Mouse (Mus musculus) brain, embryonic 18.5 days (tissue): Measurements from ENCODE around the gene Dapk2.
"Not testable (repeated sequence)": the region's sequence is repeated elsewhere in the genome, so short reads cannot be mapped to it uniquely, and the experiment has no call there.

Experiments
- DNase-seq: peaks from one replicate; pipeline ENCODE4 v3.0.0-alpha.2; 2012; ENCODE audit warnings: low read depth, low spot score

Gene Dapk2

DNA sequence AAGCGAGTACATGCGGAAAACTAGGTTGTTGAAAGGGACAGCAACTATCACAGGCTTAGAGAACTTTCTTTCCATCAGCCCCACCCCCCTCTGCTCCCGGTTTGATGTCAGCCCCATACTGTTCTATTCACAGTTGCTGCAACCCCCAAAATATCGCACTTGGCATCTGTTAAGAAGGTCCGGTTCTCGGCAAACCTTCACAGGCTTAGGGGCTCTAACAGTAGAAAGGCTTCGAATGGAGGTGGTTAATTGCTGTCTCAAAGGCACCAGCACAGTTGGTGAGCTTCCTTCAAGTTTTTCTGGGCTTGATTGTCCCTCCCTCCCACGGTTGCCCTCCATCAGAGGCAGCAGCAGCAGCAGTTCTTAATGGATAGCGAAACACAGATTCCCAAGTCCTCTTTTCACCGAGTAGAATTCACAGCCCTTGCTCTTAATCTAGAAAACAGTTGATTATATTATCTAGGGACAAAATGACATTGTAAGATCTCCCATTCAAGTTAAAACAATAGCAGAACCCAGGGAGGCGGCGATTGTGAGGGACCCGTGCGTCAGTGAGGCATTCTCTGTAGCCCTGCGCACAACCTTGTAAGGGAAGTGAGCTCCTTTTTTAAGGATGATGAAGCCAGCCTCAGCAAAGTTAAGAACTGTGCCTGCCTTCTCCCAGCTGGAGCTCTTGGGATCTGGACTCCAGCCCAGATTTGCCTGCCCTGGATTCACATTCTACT is 117.4 kb downstream of the Dapk2 start:
- no peak for DNase-seq

DNA sequence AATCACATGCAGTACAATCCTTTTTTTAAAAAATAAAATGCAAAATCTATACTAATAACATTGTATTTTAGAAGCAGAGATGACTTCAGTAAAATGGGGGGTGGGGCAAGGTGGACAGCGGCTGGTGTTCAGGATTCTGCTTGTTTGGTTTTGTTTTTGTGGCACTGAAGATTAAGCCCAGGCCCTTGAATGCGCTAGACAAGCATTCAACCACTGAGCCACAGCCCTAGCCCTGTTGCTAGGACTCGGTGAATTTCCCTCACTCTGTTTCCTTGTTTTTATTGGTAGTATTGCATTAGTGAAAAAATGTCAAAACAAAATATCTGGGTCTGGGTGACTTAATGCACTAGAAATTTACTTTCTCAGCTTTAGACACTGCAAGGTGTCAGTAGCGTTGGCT is 118.0 kb downstream of the Dapk2 start:
- DNase-seq, result no peak

DNA sequence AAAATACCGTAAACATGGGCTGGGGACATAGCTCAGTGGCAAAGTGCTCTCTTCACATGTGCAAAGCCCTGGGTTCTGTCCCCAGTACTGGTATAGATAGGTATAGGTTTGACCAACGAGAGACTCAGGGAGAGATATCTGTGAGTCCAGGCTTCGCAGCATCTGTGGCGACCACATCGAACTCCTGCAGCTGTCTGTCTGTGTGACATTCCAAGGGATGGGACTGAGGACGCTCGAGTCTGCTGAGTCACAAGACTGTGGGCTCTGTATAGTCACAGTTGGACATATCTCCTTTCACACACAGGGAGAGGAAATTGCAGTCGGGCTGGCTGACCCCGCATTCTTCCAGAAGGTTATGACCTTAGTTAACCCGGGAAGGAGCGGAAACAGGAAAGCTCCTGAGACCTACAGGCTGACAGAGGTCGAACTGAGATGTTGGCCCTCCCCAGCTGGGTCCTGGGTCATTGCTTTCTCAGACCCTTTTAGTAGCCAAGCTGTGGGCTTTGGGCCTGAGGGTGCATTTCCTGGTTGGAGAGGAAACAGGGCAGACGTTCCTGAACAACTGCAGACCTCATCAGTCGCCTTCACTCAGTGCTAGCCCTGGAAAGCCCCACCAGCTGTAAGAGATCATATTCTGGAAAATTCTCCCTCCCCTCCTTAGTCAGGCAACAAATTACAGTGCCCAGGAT is 118.8 kb downstream of the Dapk2 start:
- no peak for DNase-seq

DNA sequence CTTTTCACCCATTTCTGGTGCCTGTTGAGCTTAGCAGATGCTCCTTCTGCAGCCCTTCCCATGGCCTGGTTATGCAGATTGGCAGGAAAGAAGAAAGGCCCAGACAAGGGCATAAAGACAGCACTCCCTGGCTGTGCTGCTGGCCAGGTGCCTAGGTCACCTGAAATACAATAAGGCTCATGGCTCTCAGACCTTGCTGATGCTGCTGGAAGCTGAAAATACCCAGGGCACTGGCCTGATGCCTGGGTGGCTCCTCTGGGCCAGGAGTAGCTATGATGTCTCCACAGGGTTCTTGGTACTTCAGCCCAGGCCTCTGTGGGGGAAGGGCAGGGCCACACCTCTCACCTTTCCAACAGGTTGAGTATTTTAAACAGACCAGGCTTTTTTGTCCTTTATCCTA is 121.6 kb downstream of the Dapk2 start:
- no peak for DNase-seq

DNA sequence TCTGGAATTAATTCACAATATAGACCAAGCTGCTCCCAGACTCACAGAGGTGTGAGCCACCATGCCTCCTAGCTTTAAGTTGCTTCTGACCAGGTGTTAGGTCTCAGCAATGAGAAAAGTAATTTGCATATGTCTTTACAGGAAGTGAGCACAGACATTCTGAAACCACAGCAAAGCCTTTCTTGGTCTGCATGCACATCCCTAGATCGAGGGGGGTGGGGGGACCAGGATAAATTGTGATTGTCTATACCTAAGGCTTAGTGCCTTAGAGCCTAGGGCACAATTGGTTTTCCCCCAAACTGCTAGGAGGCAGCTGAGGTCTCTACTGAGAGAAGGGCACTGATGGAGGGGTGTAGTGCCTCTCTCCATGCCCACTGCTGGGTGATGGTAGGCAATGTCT is 122.5 kb downstream of the Dapk2 start:
- no peak for DNase-seq

DNA sequence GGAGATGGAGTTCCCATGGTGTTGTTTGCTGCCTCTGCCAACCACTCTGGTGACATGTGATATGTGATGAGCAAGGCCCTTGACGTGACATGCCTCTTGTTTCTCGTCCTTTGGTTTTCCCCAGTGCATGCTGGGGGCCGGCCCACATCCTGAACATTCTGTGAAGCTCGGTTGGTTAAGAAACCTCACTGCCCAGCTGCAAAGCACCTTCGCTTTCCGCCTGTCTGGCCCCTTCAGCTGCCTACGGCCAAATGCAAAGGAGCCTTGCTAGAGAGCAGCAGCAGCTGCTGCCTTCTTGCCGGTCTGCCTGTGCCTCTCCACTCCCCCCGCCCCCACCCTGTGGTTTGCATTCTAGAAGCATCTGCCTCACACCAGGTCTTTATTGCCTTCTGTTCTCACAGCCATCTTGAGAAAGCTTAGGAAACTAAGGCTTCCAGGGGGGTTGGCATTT is 123.5 kb downstream of the Dapk2 start:
- DNase-seq, result no peak

DNA sequence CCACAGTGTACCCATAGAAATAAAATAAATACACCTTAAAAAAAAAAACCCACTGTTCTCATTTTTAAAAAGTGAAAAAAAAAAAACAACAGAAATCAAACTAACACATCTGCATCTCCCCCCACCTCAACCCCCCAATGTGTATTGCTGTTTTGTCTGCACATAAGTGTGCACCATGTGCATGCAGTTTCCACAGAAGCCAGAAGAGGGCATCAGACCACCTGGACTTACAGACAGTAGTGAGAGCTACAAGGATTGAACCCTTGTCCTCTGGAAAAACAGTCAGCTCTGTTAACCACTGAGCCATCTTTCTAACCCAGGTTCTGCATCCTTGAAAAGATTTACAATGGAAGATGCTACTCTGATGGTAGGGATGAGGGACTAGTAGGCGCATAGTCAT is 124.6 kb downstream of the Dapk2 start:
- DNase-seq, result no peak

DNA sequence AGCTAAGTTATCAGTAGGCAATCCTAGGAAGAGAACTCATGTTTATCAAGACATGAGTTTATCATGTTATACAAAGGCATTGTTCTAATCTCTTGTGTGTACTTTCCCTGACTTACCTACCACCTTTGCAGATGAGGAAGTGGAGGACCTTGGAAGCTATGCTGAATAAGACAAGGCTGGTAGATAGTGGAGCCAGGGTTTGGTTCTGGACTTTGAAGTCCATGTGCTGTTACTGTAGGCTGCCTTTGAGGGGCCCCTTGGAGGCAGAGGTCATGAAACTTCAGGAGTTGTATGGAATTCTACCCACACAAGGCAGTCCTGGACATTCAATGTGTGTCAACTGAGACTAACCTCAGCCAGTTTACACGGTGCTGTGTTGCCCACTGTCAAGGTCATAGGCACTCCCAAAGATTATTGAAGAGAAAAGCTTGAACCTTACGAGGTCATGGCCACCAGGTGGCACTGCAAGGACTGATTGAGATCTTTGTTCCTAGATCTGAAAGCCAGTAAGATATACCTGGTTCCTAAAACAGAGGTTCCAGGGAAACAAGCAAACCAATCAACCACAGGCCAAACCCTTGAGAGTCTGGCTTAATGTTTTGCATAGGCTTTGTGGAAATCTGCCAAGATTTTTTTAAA is 125.7 kb downstream of the Dapk2 start:
- no peak for DNase-seq

DNA sequence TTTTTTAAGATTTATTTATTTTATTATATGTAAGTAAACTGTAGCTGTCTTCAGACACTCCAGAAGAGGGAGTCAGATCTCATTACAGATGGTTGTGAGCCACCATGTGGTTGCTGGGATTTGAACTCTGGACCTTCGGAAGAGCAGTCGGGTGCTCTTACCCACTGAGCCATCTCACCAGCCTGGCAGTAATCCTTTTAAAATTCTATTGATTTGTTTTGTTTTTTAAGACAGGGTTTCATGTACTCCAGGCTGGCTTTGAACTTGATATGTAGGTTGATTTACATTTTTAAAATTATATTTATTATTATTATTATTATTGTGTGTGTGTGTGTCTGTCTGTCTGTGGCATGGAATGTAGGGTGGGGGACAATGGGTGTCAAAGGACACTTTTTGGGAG is 127.2 kb downstream of the Dapk2 start:
- not testable (repeated sequence) for DNase-seq

DNA sequence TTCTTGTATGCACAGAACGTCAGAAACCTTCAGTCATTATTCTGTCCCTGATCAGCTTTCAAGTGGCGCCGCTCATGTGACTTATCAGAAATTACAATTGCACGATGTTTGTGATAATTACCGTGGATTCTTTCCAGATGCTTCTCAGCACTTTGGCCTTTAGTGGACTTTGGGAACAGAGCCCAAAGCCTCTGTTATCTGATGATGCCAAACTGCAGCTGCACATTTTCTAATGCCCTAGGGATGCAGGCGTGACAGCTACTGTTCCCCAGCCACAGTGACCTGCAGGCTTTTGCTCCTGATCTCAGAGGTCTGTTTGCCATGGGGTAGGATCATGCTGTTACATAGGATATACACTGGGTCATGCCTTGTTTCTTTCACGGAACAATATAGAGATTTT is 127.9 kb downstream of the Dapk2 start:
- DNase-seq, result no peak

DNA sequence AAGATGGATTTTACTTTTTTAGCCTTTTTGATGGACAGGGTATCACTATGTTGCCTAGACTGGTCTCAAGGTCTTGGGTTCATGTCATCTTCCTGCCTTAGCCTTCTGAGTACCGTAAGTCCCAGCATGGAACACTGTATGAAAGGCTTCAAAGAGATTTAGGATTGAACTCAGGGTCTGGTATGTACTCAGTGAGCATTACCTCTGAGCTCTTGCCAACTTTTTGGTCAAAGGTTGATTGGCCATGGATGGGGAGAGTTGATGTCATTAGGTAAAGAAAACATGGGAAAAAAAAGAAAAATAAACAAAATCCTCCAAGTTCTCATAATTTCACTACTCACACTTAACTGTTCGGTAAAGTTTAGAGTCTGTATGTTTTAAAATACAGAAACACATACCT is 132.7 kb downstream of the Dapk2 start:
- no peak for DNase-seq

DNA sequence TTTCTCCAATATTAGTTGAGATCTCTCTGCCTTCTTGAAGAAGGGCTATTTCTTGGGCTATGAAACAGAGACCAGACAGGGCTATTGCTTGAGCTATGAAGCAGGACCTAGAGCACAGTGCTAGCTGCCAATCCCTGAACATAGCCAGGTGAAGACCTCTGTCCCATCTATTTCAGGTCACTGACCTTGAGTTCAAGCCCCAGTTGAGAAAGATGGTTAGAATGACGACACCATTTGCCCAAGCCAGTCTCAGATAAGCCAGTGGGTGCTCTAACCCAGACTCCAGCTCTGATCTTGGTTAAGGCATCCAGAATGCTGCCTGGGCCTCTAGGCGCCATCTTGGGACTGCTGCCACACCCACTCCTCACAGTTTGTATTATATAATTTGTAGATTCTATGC is 135.3 kb downstream of the Dapk2 start:
- DNase-seq, result no peak

DNA sequence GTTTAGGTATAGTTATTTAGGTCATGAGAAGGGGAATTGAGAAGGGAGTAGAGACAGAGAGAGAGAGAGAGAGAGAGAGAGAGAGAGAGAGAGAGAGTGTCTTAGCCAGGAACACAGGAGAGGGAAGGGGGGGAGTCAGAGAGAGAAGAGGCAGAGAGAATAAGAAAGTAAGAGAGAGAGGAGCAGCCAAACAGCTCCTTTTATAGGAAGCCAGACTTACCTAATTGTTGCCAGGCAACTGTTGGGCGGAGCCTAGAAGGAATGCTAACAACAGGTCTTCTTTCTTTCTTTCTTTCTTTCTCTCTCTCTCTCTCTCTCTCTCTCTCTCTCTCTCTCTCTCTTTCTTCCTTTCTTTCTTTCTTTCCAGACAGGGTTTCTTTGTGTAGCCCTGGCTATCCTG is 136.2 kb downstream of the Dapk2 start:
- no peak for DNase-seq

DNA sequence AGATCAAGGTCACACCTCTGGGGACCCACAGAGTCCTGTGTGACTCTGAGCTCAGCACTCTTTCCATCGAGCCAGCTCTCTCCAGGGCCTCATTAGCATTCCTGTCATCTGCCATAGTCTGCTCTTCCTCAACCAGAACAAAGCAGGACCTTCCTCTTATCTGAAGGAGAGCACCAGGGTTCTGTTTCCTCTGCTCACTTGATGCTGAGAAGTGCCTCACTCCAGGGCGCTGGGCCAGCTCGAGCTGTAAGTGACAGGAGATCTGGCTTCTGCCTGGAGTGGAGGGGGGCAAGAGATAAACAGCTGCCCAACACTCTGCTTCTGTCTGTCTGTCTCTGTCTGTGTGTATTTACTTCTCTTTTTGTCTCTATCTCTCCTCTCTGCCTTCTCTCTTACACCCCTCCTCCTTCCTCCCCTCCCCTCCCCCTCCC is 137.0 kb downstream of the Dapk2 start:
- no peak for DNase-seq

DNA sequence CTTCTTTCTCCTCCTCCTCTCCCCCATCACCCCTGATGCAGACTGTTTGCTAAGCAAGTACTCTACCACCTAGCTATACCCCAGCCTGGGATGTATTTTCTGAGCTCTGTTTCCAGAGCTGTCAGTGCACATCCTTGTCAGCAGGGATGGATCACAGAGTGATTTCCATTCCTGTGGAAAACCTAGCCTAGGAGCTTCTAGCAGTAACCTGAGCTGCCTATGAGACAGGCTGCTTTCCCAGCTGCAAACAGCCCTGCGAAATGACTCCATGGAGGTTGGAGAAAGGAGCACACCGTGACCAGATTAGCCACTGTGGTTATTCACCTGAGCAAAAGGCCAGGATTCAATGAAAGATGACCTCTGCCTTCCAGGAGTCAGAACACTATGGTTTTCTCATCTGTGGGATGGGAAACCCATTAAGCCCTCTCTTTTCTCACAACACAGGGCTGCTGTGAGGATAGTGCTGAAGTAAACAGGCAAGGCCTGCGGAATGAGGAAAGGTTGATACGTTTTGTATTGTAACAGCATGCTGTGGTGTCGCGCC is 137.6 kb downstream of the Dapk2 start:
- no peak for DNase-seq

DNA sequence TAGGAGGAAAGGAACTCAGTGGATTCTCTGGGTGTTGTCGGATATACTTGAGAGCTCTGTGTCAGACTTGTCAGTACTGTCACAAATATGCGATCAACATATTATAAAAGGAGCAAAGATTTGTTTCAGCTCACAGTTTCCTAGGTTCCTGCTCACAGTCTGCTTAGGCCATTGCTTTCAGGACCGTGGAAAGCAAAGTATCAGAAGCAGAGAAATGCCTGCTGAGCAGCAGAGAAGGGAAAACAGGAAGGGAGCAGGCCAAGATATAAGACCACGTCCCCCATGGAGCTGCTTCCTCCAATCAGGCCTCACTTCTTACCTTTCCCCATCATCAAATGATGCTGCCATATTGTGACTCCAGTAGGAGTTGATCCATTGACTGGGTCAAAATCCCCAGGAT is 140.8 kb downstream of the Dapk2 start:
- DNase-seq, result no peak

DNA sequence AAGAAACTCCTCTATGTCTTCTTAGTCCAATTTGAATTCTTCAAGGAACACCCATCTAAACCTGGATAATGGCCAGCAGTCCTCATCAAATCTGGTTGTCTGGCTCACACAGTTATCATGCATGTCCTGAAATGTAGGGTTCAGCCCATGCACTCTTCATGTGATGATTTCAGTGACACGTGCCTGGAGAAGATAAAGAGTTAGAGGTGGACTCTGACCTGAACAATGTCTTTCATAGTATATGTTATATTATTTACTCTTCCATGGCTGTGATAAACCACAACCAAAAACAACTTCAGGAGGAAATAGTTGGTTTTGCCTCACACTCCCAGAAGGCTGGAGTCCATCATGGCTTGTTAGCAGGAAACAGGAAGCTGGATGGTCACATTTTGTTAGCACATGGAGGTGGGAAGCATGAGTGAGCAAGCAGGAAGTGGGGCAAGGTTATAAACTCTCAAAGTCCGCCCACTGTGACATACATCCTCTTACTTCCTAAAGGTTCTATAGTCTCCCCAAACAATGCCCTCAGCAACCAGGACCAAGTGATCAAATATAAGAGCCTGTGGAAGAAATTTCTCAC is 142.5 kb downstream of the Dapk2 start:
- no peak for DNase-seq

DNA sequence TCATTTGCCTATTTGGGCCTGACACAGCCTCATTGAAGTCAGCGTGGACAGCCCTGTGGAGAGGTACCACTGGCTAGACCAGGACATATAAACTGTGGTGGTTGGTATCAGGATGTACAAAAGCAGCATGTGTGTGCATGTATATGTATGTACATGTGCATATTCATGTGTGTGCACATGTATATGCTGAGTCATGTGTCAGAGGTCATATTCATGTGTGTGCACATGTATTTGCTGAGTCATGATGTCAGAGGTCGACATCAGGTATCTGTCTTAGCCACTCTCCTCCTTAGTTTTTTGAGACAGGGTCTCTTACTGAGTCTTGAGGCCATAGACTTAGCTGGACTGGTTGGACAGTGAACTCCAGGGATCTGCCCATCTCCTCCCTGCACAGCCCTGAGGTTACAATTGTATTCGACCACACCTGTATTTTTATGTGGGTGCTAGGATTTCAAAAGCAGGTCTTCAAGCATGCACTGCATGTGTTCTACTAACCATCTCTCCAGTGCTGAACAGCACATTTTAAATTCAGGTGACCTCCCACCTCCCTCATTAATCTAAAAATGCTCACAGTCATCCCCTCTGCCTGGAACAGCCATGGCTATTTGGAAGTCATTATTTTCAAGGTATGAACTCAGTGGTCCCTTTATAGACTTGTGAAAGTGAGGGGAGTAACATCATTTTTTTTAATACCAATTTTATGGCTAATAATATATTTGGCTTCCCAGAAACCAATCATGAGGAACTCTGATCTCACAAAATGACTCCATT is 146.5 kb downstream of the Dapk2 start:
- no peak for DNase-seq

DNA sequence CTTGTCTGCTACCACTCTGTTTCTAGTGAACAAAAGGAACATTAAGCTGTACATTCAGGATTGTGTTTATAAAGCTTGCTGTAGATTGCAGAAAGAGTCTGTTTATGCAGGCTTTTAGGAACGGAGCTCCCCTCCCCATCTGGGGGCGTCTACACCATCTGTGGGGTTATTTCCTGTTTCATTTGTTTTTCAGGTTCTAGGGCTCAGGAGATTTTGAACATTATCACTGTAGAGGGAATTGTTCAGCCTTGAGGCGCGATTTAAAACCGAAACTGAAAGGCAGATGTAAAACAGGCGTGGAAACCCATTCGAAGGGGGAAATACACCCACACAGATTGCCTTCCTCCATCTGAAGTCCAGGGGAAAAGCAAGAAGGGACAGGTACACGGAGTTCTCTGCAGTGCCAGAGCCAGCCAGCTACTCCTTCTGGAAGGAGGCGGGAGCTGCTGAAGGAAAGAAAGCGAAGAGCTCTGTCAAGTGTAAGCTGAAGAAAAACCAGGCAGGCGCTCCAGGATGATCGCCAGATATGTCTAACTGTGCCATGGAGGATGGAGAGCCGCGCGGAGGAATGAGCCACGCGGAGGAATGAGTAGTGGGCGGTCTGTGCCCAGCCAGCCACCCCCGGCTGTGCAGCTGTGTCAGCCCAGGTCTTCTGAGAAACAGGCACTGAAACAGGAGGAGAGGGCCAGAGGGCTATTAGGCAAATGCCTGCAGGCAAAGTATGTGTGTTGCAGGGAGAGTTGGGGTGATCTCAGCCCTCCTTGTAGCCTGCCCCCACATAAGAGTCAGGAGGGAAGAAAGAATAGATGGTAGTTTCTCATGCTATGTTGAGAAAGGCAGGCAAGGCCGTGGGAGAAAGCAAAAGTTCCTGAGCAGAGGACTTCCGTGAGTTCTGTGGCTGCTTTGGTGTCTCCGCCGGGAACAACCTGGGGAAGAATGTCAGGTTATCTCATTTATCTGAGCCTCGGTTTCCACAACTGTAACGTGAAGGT is 147.4 kb downstream of the Dapk2 start:
- DNase-seq, result no peak

DNA sequence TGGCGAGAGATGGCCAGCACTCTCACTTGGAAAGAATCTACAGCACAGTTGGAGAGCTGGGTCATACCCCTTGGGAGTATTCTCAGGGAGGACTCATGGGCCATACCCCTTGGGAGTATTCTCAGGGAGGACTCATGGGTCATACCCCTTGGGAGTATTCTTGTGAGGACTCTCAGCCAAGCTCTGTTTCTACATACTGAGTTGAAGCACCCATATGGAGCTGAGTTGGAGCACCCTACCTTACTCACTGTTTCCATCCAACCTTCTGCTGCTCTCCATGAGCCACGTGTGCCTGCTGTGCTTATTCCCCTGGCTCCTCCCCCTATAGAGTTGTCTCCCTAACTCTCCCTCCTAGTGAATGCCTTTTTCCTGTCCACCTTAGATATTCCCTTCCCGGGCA is 148.4 kb downstream of the Dapk2 start:
- DNase-seq, result no peak
